Mouse (Mus musculus): Measurements from ENCODE around the gene Erp27. TPM values are rescaled to one million over a fixed set of nuclear protein-coding genes. Genes with fewer than 3 reads are reported as not detected.

The Erp27 gene
- polyA plus RNA-seq, 1 experiment, result 0.25 TPM

DNA sequence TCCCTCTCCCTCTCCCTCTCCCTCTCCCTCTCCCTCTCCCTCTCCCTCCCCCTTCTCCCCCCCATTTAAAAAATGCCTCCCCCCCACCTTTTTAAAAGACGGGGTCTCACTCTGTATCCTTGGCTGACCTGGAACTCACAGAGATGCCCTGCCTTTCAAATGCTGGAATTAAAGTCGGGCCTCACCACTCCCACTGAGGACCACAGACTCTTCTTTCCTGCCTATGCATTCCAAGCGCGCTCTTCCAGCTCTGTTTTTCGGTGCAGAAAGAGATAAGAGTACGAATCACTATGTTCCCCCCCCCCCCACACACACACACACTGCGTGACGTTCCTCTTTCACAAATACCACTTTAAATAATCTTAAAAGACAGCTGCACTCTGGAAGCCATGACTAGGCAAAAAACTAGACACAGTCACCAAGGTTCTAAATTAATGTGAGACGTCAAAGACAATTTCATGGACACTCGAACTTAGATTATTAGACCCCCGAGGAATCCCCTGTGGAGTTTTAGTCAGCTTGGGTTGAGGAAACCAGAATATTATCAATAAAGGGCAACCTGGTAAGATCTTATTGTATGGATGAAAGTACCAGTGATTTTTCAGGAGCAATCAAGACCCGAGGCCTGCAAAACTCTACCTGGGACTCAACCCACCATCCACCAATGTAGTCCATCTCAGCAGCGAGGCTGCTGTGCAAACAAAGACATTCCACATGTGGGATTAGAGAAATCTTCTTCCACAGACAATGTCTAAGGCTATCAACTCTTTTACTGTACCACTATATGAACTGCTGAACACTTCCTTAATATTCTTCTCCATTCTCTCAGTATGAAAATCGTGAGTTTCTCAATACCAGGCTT lies 17.6 kb upstream of the Erp27 start:
- DNase-seq (ENCODE audit: low spot score), result no peak

DNA sequence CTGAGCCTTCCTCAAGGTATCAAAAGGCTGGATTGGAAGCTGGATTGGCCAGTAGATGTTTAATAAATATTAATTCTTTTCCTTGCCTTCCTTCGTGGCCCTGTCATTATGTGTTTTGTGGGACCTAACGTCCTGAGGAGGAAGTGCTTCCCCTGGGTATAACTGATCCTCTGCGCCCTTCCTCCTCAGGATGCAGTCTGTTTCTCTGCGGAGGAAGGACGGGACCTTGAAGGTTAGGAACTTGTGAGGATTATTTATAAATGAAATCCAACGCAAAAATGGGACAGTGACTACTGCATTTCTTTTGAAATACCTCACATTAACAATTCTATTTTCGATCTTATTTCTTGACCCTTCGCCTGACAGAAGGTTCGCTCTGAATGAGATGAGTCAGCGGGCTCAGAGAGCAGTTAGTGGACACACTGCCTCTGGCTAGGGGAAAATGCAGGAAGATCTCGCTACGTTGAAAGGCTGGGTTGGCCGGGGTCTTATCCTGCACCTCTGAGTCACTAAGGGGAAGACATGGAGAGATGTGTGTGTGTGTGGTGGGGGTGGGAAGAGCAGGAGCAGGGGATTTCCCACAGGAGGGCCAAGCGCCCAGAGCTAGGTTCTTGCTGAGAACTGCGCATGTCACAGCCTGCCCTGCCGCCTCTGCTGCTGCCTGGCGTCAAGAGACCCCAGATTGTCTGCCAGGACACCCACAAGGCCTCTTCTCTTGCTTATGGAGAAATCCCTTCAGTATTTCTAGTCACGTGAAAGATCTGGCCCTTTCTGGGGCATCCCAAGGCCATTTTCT lies 16.5 kb upstream of the Erp27 start:
- DNase-seq (ENCODE audit: low spot score), result no peak

DNA sequence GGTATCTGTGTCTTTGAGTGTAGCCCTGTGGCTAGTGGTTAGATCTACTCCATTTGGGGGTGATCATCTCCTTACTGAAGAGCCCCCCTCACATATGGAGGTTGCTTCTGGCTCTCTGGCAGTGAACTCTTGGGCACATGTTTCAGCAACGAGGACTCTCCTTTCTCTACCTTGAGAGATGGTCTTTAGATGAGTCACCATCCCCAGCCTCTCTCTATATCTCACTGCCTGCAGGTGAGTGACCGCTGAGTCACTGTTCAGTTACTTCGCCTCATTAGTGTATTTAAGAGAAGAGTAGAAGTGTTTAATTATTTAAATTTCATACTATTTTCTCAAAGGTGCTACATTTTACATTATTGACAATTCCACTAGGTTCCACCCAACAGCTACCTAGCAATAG lies 15.1 kb upstream of the Erp27 start:
- no peak for DNase-seq (ENCODE audit: low spot score)

DNA sequence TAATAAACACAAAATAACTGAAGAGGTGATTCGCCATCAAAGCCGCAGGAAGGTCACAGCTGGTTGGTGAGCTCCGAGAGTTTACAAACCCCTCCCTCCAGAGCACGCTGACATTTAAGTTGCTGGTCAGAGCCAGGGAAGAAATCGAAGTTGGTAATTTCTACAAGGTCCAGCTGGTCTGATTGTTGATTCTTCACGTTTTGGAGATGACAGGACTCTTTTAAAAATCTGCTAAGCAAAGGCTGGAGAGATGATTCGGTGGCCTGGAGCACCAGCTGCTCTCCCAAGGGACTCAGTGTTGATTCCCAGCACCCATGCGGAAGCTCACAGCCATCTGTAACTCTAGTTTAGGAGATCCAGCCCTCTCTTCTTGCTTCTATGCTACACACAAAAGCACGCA lies 14.4 kb upstream of the Erp27 start:
- DNase-seq (ENCODE audit: low spot score), result no peak

DNA sequence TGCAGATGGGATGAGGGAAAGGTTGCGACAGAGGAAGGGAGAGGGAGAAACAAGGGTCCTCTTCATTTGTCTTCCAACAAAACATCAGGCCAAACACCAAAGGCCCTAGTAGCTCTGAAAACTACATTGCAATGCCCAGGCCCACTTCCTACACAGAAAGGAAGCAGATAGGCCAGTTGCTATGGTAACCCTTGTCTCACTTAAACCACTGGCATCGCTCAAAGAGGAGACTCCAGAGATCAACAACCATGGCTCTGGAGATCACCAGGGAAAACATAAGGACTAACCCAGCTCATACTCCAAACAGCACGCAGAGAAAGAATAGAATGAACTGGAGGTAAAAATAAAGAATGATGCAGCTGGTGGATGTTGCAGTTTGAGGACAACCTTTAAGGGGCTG lies 13.3 kb upstream of the Erp27 start:
- DNase-seq (ENCODE audit: low spot score), result no peak

DNA sequence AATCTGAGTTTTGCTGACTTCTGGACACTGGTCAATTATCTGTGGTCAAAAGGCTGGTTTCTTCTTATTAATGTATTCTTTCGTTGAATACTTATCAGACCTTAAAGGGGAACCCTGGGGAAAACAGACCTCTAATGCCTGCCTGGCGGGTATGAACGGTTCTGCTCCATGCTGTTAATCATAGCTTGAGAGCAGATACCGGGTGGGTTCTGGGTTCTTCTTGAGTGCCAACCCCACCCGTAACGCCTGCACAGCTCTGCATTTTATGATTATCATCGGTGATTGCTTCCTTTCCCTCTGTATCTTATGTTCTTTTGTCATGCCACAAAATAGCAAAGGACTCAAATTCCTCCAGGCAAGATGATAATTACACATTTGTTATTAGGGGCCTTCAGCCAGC lies 12.1 kb upstream of the Erp27 start:
- DNase-seq (ENCODE audit: low spot score), result no peak

DNA sequence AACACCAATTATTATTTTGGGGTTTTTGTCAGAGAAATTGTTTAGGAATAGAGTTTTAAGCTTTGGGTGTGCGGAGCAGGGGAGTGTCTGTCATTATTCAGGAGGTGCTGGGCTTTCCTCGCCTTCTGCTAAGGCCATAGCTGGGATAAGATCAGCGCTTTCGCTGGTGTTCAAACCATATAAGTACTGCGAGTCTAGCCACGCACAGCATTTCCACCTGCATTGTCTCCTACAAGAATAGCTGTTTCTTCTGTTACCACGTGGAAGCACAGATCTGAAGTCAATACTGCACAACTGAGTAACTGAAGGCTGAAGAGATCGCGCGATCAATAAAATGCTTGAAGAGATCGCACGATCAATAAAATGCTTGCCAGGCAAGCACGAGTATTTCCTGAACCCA lies 9.3 kb upstream of the Erp27 start:
- DNase-seq (ENCODE audit: low spot score), result no peak

DNA sequence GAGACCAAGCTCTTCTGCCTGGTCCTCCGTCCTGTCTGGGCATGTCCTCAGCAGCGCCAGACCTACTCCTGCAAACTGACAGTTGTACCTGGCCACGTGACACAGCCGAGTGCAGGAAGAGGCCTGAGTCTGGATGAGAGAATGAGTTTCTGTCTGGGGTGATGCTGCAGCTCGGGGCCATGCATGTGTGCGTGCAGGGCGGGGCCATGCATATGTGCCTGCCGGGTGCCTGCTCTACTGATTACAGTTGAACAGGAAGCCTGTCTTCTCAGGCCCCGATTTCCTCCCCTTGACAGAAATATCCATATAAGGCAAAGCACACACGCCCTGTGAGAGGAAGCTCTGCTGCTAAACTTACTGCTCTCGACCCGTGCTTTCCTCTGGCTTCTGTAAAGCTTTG lies 8.7 kb upstream of the Erp27 start:
- DNase-seq (ENCODE audit: low spot score), result no peak

DNA sequence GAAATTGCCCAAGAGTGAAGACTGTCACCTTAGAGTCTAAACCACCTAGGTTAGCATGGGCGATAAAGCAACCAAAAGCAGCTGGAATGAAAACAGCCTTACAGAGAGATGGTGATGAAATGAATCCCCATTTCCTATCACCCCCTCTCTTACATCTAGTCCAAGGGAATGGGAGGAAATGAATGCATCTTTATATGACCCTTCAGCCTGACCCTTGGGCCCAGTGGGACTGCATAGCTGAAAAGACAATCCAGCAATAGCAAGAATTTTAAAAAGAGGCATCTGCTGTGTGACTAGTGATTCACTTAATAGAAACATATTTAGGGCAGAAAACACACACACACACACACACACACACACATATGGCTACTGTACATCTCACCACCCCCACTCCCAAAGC lies 5.6 kb upstream of the Erp27 start:
- DNase-seq (ENCODE audit: low spot score), result no peak

DNA sequence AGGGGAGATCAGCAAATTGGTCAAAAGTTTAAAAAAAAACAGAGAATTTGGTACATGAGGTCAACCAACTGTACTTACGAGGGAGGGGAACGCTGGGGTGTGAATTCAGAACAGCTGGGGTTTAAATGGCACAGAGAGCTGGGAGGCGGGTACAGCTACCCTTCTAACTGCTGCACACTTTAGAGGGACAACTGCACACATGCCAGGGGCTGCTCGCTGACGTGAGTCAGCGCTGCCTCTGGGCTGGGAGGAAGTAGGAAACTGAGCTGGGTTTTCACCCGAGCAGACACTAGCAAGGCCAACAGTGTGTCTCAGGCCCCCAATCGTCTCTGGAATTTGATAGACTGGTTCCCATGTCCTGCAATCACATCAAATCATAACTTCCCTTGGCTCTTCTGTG lies 3.1 kb upstream of the Erp27 start:
- DNase-seq (ENCODE audit: low spot score), result no peak

DNA sequence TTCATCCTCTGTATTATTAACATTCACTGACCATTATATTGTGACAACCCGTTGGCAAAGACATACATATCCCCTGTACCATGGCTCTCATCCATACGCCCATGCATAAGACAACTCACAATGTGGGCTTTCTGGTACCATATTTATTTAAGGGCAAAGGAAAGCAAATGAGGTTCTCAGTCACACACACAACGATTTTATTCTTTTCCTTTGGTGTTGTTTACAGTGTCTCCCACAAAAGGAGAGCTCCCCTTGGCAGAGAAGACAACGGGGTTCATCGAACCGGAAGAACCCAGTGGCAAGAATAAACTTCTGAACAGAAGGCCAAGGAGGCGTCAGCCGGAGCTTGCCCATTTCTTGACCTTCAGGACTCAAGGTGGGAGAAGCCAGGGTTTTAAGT lies 1.6 kb upstream of the Erp27 start, which contains the start of gene Pde6h:
Pde6h (plus strand) TSS at position 301 of the 400 bp plus-strand sequence.
- no peak for DNase-seq (ENCODE audit: low spot score)

DNA sequence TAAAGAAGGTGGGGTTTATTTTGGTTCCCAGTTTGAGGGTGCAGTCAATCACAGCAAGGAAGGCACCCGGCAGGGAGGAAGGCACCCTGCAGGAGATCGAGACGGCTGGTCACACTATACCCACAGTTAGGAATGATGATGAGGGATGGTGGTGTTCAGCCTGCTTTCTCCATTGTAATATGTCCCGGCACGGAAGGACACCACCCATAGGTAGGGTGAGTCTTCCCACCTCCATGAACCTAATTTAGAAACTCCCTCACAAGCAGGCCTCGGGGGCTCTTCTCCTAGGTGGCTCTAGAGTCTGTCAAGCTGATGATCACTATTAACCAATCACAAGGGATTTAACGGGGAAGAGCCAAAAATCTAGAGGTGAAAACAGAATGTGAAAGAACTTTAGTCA lies 891 bp upstream of the Erp27 start:
- no peak for DNase-seq (ENCODE audit: low spot score)

DNA sequence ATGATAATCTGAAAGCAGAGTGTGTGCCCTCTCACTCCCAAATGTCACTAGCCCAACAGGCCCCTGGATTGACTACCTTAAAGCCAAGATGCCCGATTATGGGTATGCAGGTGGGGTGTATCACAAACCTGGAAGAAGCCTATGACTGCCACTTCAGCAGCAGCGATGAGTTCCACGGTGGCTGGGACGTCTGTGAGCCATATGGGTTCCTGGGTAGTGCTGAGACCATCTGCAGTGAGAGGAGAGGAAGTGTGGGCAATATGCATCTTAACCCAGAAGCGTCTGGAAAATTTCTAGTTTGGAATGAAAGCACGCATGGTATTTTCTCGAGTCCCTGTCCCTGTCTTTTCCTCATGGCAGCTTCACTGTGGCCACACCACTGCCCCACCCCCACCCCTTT lies 379 bp downstream of the Erp27 start:
- no peak for DNase-seq (ENCODE audit: low spot score)

DNA sequence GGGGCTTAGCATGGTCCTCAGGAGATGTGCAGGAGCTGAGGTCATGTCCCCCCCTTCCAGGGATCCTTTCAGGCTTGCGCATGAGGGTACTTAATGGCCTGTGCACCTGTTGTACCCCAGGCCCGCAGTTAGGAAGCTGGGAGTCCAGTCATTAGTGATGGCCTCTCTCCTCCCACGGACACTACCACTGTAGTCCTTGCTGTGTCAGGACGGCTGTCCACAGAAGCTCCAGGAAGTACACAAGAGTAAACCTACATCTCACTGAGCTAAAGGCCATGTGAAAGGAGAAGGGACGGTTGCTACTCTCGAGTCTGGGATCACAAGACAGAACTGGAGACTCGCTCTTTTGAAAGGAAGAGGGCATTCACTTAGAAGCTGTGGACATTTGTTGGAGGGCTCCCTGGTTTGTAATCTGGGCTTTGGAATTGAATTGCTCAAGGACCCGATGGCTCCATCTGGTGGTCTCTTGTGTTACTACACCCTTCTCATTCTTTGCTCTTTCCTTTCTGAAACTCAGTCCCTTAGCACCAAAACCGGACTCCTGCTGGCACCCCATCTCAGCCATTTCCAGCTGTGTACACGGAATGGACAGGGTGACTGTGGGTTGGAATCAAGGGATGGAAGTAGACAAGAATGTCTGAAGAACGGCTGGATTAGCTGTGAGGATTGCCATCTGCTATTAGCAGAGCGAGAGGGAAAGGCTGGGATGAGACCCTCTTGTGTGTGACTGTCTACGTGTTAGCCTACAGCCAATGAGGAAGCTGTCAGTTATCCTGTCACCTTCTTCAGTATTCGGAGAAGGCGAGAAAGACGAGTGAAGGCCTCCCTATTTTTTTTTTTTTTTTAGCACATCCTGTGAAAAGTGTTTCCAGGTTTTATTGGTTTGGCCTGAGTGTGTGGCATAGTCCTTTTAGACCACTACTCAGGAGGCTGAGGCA lies 1.4 kb downstream of the Erp27 start:
- no peak for DNase-seq (ENCODE audit: low spot score)

DNA sequence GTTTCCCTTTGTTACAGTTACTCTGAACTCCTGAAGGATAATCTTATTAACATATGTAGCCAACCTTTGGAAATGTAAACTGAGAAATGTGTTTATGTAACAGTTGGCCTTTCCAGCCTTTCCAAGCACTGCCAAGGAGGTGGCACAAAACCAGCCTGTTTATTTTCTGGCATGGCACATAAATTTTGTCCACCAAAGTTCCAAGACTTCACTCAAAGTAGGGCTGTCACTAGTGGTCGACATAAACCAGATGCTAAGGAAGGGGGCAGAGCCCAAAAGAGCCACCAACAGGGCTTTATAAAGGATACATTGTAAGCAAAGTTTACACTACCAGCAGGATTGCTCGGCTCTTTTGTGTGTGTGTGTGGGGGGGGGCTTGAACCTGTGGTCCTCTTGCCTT lies 4.1 kb downstream of the Erp27 start:
- DNase-seq (ENCODE audit: low spot score), result no peak

DNA sequence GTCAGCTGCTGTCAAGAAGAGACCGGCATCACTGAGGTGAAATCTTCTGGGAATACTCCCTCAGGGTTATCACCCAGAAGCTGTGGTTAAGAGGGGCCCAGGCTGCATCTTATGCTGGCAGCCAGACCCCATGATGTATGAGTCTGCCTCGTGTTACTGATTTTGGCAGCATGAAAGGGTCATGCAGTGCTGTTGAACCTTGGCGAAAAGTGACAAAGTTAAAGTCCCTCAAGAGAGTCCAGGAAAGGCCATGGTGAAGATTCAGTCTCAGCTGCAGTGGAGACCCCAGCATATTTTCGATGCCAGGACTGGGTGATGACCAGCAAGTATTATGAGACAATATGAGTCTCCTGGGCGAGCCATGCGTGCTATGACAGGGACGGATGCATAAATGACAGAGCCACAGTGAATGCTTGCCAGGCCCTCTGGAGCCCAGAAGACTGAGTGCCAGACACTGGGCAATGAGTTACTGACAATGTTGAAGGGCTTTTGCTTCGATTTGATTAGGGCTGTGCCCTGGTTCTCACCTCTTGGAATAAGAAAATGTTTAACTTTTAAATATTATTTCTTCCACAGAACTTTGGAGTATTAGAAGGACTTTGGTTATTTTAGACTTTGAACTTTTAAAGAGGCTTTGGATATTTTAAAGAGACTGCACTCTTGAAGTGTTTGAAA lies 6.1 kb downstream of the Erp27 start:
- no peak for DNase-seq (ENCODE audit: low spot score)

DNA sequence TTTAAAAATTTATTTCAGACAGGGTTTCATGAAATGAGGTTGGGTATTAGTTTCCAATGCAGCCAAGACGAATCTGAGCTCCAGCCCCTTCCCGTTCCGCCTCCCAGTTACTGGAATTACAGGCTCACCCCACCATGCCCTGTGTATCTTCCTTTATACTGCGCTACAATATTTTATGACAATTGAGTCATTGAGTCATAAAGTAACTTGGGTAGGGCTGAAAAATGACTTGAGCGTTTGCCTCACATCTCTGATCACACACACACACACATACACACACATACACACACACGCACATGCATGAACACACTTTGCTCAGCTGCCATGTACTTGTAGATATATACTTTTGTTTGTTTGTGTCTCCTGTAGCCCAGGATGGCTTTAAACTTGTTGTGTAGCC lies 7.7 kb downstream of the Erp27 start:
- no peak for DNase-seq (ENCODE audit: low spot score)

DNA sequence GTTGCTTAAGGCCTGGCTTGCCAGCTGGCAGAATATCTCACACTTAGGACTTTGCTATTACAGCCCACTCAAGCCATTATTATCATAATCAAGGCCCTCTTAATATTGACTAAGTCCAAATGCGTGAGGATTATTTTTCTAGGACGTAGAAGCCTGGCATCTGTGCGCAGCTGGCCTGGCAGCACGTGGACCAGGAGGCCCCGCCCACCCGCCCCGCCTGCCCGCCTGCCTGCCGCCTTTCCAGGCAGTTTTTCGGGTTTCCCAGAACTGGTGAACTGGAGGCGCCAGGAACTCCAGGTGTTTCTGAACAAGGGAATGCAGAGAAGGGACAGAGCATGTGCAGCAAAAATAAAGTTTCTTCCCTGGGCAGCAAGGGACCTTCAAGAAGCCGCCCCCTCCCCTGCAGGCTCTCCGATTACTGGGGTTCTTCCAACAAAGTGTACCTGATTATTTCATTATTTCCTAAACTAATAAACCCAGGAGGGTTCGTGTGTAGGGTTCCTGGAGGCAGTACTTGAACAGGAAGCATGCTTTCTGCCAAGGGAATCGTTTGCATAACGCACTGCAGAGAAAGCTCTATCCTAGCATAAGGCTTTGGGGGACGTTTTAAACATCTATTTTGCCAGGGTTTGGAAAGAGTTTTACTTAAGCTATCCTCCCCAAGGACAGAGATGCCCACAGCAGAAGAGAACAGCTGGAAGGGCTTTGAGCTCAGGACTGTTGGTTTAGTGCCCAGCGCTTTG lies 8.4 kb downstream of the Erp27 start:
- DNase-seq (ENCODE audit: low spot score), result no peak

DNA sequence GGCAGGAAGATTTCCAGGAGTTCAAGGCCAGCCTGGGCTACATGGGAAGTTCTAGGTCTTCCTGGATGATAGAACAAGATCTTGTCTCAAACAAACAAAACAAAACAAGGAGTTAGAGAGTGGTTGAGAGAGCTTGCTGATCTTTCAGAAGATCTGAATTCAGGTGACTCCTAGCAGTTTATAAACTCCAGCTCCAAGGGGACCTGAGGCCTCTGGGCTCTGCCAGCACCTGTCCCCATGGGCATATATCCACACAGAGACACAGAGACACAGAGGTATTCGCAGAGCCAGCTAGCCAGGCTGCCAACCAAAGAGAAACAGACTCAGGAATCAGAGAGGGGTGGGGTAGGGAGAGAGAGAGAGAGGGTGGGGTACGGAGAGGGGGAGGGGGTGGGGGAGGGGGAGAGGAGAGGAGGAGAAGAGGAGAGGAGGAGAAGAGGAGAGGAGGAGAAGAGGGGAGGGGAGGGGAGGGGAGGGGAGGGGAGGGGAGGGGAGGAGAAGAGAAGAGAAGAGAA lies 9.2 kb downstream of the Erp27 start:
- DNase-seq (ENCODE audit: low spot score), result no peak

DNA sequence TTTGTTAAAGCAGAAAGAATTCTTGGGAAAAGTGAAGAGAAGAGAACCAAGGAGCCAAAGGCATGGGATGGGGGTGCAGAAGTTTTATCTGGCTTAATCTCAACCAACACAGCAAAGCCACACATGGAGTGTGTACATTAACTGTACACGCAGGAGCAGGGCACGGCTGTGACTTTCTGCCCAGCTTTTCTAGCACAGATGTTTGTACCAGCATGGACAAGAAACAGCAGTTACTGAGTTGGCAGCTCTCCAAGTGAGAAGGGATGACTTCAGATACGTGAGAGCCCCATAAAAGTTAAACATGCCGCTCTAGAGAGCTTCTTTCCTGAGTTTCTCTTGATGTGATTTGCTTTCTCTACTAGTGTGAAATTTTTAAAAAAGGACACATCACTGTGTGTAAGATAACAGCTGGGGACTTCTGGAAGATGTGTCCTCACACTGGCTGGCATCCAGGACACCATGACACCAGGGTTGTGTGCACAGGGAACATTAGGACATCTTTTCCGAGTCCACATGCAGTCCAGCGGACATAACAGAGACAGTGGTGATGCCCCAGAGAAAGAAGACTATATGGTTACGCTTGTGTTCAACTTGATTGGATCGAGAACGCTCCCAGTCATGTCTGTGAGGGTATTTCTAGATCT lies 11.6 kb downstream of the Erp27 start:
- DNase-seq (ENCODE audit: low spot score), result no peak
